Mouse (Mus musculus) CH12.LX (cell line): Measurements from ENCODE around the gene Pla2g12b. TPM values are rescaled to one million over a fixed set of nuclear protein-coding genes. Genes with fewer than 3 reads are reported as not detected.

ENCODE experiments used
- DNase-seq: peaks from one replicate; pipeline ENCODE4 v3.0.0-alpha.2; 2013; ENCODE audit errors: extremely low read depth
- H3K27ac ChIP-seq: 2 replicates; pipeline ENCODE4 v1.5.1; 2012; ENCODE audit warnings: low read depth, mild to moderate bottlenecking, control low read depth, moderate library complexity; ENCODE audit not compliant: insufficient read depth
- H3K27me3 ChIP-seq: replicated peaks from 2 replicates; pipeline ENCODE3; 2012; ENCODE audit warnings: inconsistent platforms
- H3K36me3 ChIP-seq, 2 experiments: replicated peaks in 1 of 2; 2 replicates each; pipeline versions ENCODE3 to v1.6.1; 2012; ENCODE audit warnings: inconsistent platforms in 1 of 2, low read length in 1 of 2, mild to moderate bottlenecking in 1 of 2, mixed read lengths in 1 of 2, moderate library complexity in 1 of 2; ENCODE audit not compliant: control insufficient read depth in 1 of 2, insufficient read depth in 1 of 2
- H3K4me1 ChIP-seq, 2 experiments: 2 replicates each; pipeline ENCODE4 v1.6.1; 2012; ENCODE audit warnings: inconsistent platforms in 1 of 2, moderate library complexity in 1 of 2; ENCODE audit not compliant: insufficient read depth in 2 of 2, control insufficient read depth in 1 of 2
- H3K4me2 ChIP-seq: 2 replicates; pipeline ENCODE4 v1.6.1; 2012; ENCODE audit warnings: low read depth, mild to moderate bottlenecking, control low read depth; ENCODE audit not compliant: poor library complexity, insufficient read depth, severe bottlenecking
- H3K4me3 ChIP-seq, 3 experiments: fragments of 150-350 bp in 1 of 3; sonication (generic) in 1 of 3; replicated peaks in 1 of 3; 2 replicates each; pipeline versions ENCODE3 to v1.5.1; 2011 to 2012; ENCODE audit warnings: low read depth in 2 of 3, low read length in 2 of 3, mild to moderate bottlenecking in 2 of 3, moderate library complexity in 2 of 3, control low read depth in 1 of 3, improper control_type of control experiment in 1 of 3, inconsistent platforms in 1 of 3, mixed read lengths in 1 of 3; ENCODE audit not compliant: poor library complexity in 1 of 3
- H3K79me2 ChIP-seq: replicated peaks from 2 replicates; pipeline ENCODE4 v1.6.1; 2012; ENCODE audit warnings: mild to moderate bottlenecking, moderate library complexity; ENCODE audit not compliant: control insufficient read depth, poor library complexity, insufficient read depth, severe bottlenecking; ENCODE audit errors: extremely low read depth
- H3K9ac ChIP-seq: 2 replicates; pipeline ENCODE4 v1.6.1; 2012; ENCODE audit warnings: low read depth, mild to moderate bottlenecking, control low read depth, moderate library complexity; ENCODE audit not compliant: insufficient read depth
- H3K9me3 ChIP-seq: replicated peaks from 2 replicates; pipeline ENCODE3; 2012; ENCODE audit warnings: low read length, inconsistent platforms, mixed read lengths
- BHLHE40 ChIP-seq: IDR thresholded peaks from 2 replicates; pipeline ENCODE4 v1.6.1; 2011; ENCODE audit warnings: mild to moderate bottlenecking, low read depth, low read length, improper control_type of control experiment
- CHD2 ChIP-seq: IDR thresholded peaks from 2 replicates; pipeline ENCODE4 v1.6.1; 2011; ENCODE audit warnings: low read length, improper control_type of control experiment
- CTCF ChIP-seq, 2 experiments: IDR thresholded peaks in 1 of 2; conservative IDR thresholded peaks in 1 of 2; 2 replicates each; pipeline ENCODE4 v1.5.1; 2011 to 2012; ENCODE audit warnings: low read depth in 2 of 2, low read length in 2 of 2, improper control_type of control experiment in 1 of 2, inconsistent platforms in 1 of 2, mild to moderate bottlenecking in 1 of 2, moderate library complexity in 1 of 2
- E2F4 ChIP-seq: IDR thresholded peaks from 2 replicates; pipeline ENCODE4 v1.6.1; 2011; ENCODE audit warnings: low read depth, low read length, improper control_type of control experiment; ENCODE audit not compliant: insufficient replicate concordance
- ELF1 ChIP-seq: IDR thresholded peaks from 2 replicates; pipeline ENCODE4 v1.6.1; 2014; ENCODE audit warnings: low read depth, mild to moderate bottlenecking, inconsistent platforms, low read length, improper control_type of control experiment
- EP300 ChIP-seq: IDR thresholded peaks from 2 replicates; pipeline ENCODE4 v1.6.1; 2011; ENCODE audit warnings: low read length, improper control_type of control experiment
- ETS1 ChIP-seq: conservative IDR thresholded peaks from 2 replicates; pipeline ENCODE4 v1.6.1; 2012; ENCODE audit warnings: low read depth, mild to moderate bottlenecking, inconsistent platforms, low read length, improper control_type of control experiment, moderate library complexity
- GABPA ChIP-seq: IDR thresholded peaks from 2 replicates; pipeline ENCODE4 v1.6.1; 2012; ENCODE audit warnings: low read depth, low read length, improper control_type of control experiment, inconsistent platforms; ENCODE audit not compliant: insufficient replicate concordance
- HCFC1 ChIP-seq: IDR thresholded peaks from 2 replicates; pipeline ENCODE4 v1.6.1; 2012; ENCODE audit warnings: low read depth, mild to moderate bottlenecking, inconsistent platforms, low read length, improper control_type of control experiment
- IRF4 ChIP-seq: IDR thresholded peaks from 2 replicates; pipeline ENCODE4 v1.6.1; 2014; ENCODE audit warnings: low read depth, mild to moderate bottlenecking, inconsistent platforms, low read length, improper control_type of control experiment
- JUN ChIP-seq: IDR thresholded peaks from 2 replicates; pipeline ENCODE4 v1.6.1; 2011; ENCODE audit warnings: low read depth, mild to moderate bottlenecking, low read length, improper control_type of control experiment, moderate library complexity; ENCODE audit not compliant: insufficient read depth
- JUND ChIP-seq: conservative IDR thresholded peaks from 2 replicates; pipeline ENCODE4 v1.6.1; 2011; ENCODE audit warnings: low read depth, low read length, improper control_type of control experiment
- MAFK ChIP-seq: IDR thresholded peaks from 2 replicates; pipeline ENCODE4 v1.6.1; 2011; ENCODE audit warnings: low read length, improper control_type of control experiment; ENCODE audit not compliant: insufficient replicate concordance
- MAZ ChIP-seq: IDR thresholded peaks from 2 replicates; pipeline ENCODE4 v1.6.1; 2012; ENCODE audit warnings: low read depth, mild to moderate bottlenecking, inconsistent platforms, low read length, improper control_type of control experiment, moderate library complexity
- MEF2A ChIP-seq: IDR thresholded peaks from 2 replicates; pipeline ENCODE4 v1.6.1; 2014; ENCODE audit warnings: low read depth, mild to moderate bottlenecking, inconsistent platforms, low read length, improper control_type of control experiment, borderline replicate concordance
- MXI1 ChIP-seq: IDR thresholded peaks from 2 replicates; pipeline ENCODE4 v1.6.1; 2011; ENCODE audit warnings: mild to moderate bottlenecking, low read depth, low read length, improper control_type of control experiment
- MYC ChIP-seq: IDR thresholded peaks from 2 replicates; pipeline ENCODE4 v1.6.1; 2011; ENCODE audit warnings: low read depth, mild to moderate bottlenecking, improper control_type of control experiment, low read length
- NELFE ChIP-seq: IDR thresholded peaks from 2 replicates; pipeline ENCODE4 v1.6.1; 2011; ENCODE audit warnings: low read depth, low read length, improper control_type of control experiment
- NRF1 ChIP-seq: IDR thresholded peaks from 2 replicates; pipeline ENCODE4 v1.6.1; 2014; ENCODE audit warnings: low read depth, mild to moderate bottlenecking, inconsistent platforms, low read length, improper control_type of control experiment, moderate library complexity
- PAX5 ChIP-seq: IDR thresholded peaks from 2 replicates; pipeline ENCODE4 v1.6.1; 2012; ENCODE audit warnings: low read length, inconsistent platforms, mixed read lengths
- POLR2A ChIP-seq: IDR thresholded peaks from 2 replicates; pipeline ENCODE4 v1.6.1; 2011; ENCODE audit warnings: low read depth, mild to moderate bottlenecking, improper control_type of control experiment, low read length
- RAD21 ChIP-seq: IDR thresholded peaks from 2 replicates; pipeline ENCODE4 v1.6.1; 2011; ENCODE audit warnings: low read depth, mild to moderate bottlenecking, low read length, improper control_type of control experiment, moderate library complexity
- SMC3 ChIP-seq: IDR thresholded peaks from 2 replicates; pipeline ENCODE4 v1.6.1; 2011; ENCODE audit warnings: low read depth, low read length, improper control_type of control experiment
- TBP ChIP-seq: conservative IDR thresholded peaks from 2 replicates; pipeline ENCODE4 v1.6.1; 2011; ENCODE audit warnings: low read depth, low read length, improper control_type of control experiment
- TCF12 ChIP-seq: IDR thresholded peaks from 2 replicates; pipeline ENCODE4 v1.6.1; 2014; ENCODE audit warnings: low read depth, mild to moderate bottlenecking, inconsistent platforms, low read length, improper control_type of control experiment
- UBTF ChIP-seq: IDR thresholded peaks from 2 replicates; pipeline ENCODE4 v1.6.1; 2012; ENCODE audit warnings: low read depth, mild to moderate bottlenecking, inconsistent platforms, low read length, improper control_type of control experiment, moderate library complexity
- USF1 ChIP-seq: IDR thresholded peaks from 2 replicates; pipeline ENCODE4 v1.6.1; 2014; ENCODE audit warnings: low read depth, mild to moderate bottlenecking, inconsistent platforms, low read length, improper control_type of control experiment
- USF2 ChIP-seq: conservative IDR thresholded peaks from 2 replicates; pipeline ENCODE4 v1.6.1; 2011; ENCODE audit warnings: low read depth, low read length, improper control_type of control experiment
- ZC3H11A ChIP-seq: IDR thresholded peaks from 2 replicates; pipeline ENCODE4 v1.6.1; 2012; ENCODE audit warnings: low read depth, mild to moderate bottlenecking, inconsistent platforms, low read length, improper control_type of control experiment
- ZMIZ1 ChIP-seq: IDR thresholded peaks from 2 replicates; pipeline ENCODE4 v1.6.1; 2012; ENCODE audit warnings: low read depth, mild to moderate bottlenecking, inconsistent platforms, low read length, improper control_type of control experiment
- ZNF384 ChIP-seq: IDR thresholded peaks from 2 replicates; pipeline ENCODE4 v1.6.1; 2012; ENCODE audit warnings: low read depth, low read length, improper control_type of control experiment, inconsistent platforms
- dilution Hi-C: fragments of 300-500 bp; cut with MboI; formaldehyde crosslinking; loops from 2 replicates; pipeline ENCODE4 v1.14.3; 2020; ENCODE audit warnings: low sequenced_read_pairs; ENCODE audit not compliant: extremely low pct_unique_long_range_greater_than_20kb, extremely low pct_ligation_motif_present
- in situ Hi-C: fragments of 300-500 bp; cut with MboI; formaldehyde crosslinking; loops from 3 replicates; pipeline ENCODE4 v1.14.3; 2019; ENCODE audit warnings: low sequenced_read_pairs, low pct_ligation_motif_present, low pct_unique_long_range_greater_than_20kb, mixed read lengths
- polyA plus RNA-seq: library from polyadenylated mRNA; unstranded; fragments of >175 nt; gene quantifications from 2 replicates; pipeline ENCODE4 v1.2.1, GENCODE M21; 2012; ENCODE audit warnings: low read depth; ENCODE audit not compliant: insufficient read length
- total RNA-seq, 2 experiments: library from RNA; depleted of rRNA; stranded (reverse); fragments of 300-350 nt in 1 of 2; fragments of >200 nt in 1 of 2; gene quantifications; 2 replicates each; pipeline ENCODE4 v1.2.3; 2012 to 2014

Gene Pla2g12b
- total and polyA plus RNA-seq, 3 experiments: not detected

- no peak overlapping the region for H3K27ac ChIP-seq
- dilution Hi-C loops: no loop called here
- peaks cover 0 to 14% of the 10 kb centered on the region in 2 experiments for H3K36me3 ChIP-seq
- H3K9me3 ChIP-seq: no peaks in the 10 kb centered on the region
- no peaks in the 10 kb centered on the region for H3K27me3 ChIP-seq
- no peak for DNase-seq
- TF ChIP-seq ZNF384 (no peak), TBP (no peak), USF2 (no peak), ZMIZ1 (no peak), ETS1 (no peak), CTCF (conservative IDR thresholded peaks at IDR 0.05 in 1 of 2, IDR thresholded peaks at IDR 0.05 in 1 of 2; ENCODE audit: low read depth in 2 of 2, low read length in 2 of 2) (no peak)
- TF ChIP-seq, all 38 proteins: peak for 0
- Histone ChIP-seq H3K79me2 (no peaks in the 10 kb centered on the region), H3K4me2 (no peak overlapping the region), H3K4me3 (no peak overlapping the region), H3K4me1 (peaks cover 11 to 34% of the 10 kb centered on the region in 2 experiments), H3K9ac (no peak overlapping the region)
- in situ Hi-C loops: no loop called here
Observed at GRCm38 (mm10) chr10:59429448-59430135, 26.1 kb downstream of the Pla2g12b start.

DNA sequence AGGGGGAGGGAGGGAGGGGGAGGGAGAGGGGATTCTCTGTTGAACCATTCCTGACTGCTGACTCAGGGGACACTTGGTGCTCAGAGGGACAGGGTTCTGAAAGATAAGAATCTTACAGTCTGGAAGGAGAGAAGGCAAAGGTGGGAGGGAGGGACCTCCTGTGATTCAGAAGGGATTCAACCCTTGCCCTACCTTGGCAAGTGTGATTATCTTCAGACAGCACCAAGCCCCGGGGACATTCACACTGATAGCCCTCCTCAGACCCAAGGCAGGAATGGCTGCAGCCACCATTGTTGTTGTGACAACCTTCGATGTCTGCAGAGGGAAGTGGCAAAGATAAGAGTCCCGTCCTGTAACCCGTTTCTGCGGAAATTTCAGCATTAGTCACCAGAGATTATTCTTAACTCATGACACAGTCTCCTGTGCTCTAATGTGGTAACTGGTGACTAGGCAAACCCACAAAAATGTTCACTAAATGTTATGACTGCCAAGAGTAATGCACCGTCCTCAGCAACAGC lies 27.3 kb downstream of the Pla2g12b start:
- H3K27ac ChIP-seq: no peak overlapping the region
- dilution Hi-C loops: no loop called here
- TF ChIP-seq ZC3H11A (no peak), USF1 (no peak), MXI1 (no peak), CTCF (conservative IDR thresholded peaks at IDR 0.05 in 1 of 2, IDR thresholded peaks at IDR 0.05 in 1 of 2; ENCODE audit: low read depth in 2 of 2, low read length in 2 of 2) (no peak), MYC (no peak), SMC3 (no peak), BHLHE40 (peak; percentile 60; the same call in 1 of the 2 replicates), MAFK (peak; percentile 41; the same call in 1 of the 2 replicates), PAX5 (no peak), JUN (peak; percentile 74), JUND (peak; percentile 39; the same call in 1 of the 2 replicates), GABPA (no peak), MEF2A (peak; percentile 97), NRF1 (no peak), UBTF (no peak), ELF1 (peak; percentile 15; the same call in 1 of the 2 replicates), EP300 (peak; percentile 78), ZNF384 (no peak), E2F4 (no peak), ZMIZ1 (no peak), HCFC1 (no peak), POLR2A (no peak), NELFE (no peak), MAZ (0 out of 2 replicates have a peak, but pooled peaks have one; percentile 21), IRF4 (peak; percentile 80), CHD2 (peak; percentile 14; the same call in 1 of the 2 replicates), RAD21 (no peak), TCF12 (0 out of 2 replicates have a peak, but pooled peaks have one; percentile 38)

More for the DNA sequence above, 27.3 kb downstream of the Pla2g12b start:
- H3K4me1 ChIP-seq: peaks cover 11 to 34% of the 10 kb centered on the region in 2 experiments
- peak overlapping the region; percentile 74 for H3K4me2 ChIP-seq
- in situ Hi-C loops: no loop called here
- peaks cover 0 to 8% of the 10 kb centered on the region in 2 experiments for H3K36me3 ChIP-seq
- H3K4me3 ChIP-seq: peak overlapping the region; percentile 3 to 44 (median 32)
- no peaks in the 10 kb centered on the region for H3K9me3 ChIP-seq
- DNase-seq: peak; percentile 79
- no peaks in the 10 kb centered on the region for H3K79me2 ChIP-seq
- no peaks in the 10 kb centered on the region for H3K27me3 ChIP-seq
- H3K9ac ChIP-seq: peak overlapping the region; percentile 43; the same call in 1 of the 2 replicates
